In genomic region chr10:87107565-87108297, GRCm38 (mm10) we compare ENCODE assay signal across 15 mouse cellular contexts. TPM values are rescaled to one million over a fixed set of nuclear protein-coding genes. Genes with fewer than 3 reads are reported as not detected.
DNase-seq lines count a peak whose midpoint lies in the region; ATAC-seq and TF ChIP-seq lines count a peak whose summit lies in the region.
"Had no signal": no experiment of that assay in that cellular context is flagged by ENCODE, and none has a peak within 500 bp of the region (broad histone marks: within the 10 kb centered on the region; RNA-seq: fewer than 3 reads in every experiment).

No protein-coding gene starts in this region.

- no peaks in the 10 kb centered on the region for H3K27me3 ChIP-seq in stomach, postnatal 0 days (ENCODE audit: control insufficient read depth, insufficient read depth, low read length)
- H3K27me3 ChIP-seq in intestine, postnatal 0 days (replicated peaks; ENCODE audit: control insufficient read depth, insufficient read depth, low read length), result no peaks in the 10 kb centered on the region
- H3K27me3 ChIP-seq: liver, embryonic 15.5 days; stomach, embryonic 15.5 days had no signal

- no peaks in the 10 kb centered on the region for H3K36me3 ChIP-seq in stomach, postnatal 0 days (ENCODE audit: control insufficient read depth, insufficient read depth, low read length)
- H3K36me3 ChIP-seq in intestine, postnatal 0 days (ENCODE audit: control insufficient read depth, insufficient read depth), result no peaks in the 10 kb centered on the region
- H3K36me3 ChIP-seq: liver, embryonic 15.5 days; stomach, embryonic 15.5 days had no signal

- no peaks in the 10 kb centered on the region for H3K4me1 ChIP-seq in stomach, postnatal 0 days (replicated peaks; ENCODE audit: control insufficient read depth, insufficient read depth)
- no peaks in the 10 kb centered on the region for H3K4me1 ChIP-seq in intestine, postnatal 0 days (replicated peaks; ENCODE audit: control insufficient read depth, insufficient read depth, low read length)
- H3K4me1 ChIP-seq: liver, embryonic 15.5 days; stomach, embryonic 15.5 days had no signal

- no peak for DNase-seq in left cerebral cortex, adult 2 months (ENCODE audit: extremely low spot score in 1 of 2, low spot score in 2 of 2)
- DNase-seq in left cerebral cortex, postnatal 36 days (ENCODE audit: low spot score in 2 of 2), result no peak
- DNase-seq in 3T3-L1 (ENCODE audit: low read depth, low spot score), result peak; percentile 2
- peak; percentile 87 to 92 for DNase-seq in B cell, adult 2 months
- DNase-seq in induced T-regulatory cell, adult 2 months (ENCODE audit: low read depth), result peak; percentile 4
- no peak for DNase-seq in embryo, embryonic 11 days
- DNase-seq in stomach, postnatal 0 days (ENCODE audit: low spot score), result no peak
- DNase-seq: cerebellum, adult 11-12 months had no signal

- H3K9me3 ChIP-seq in stomach, postnatal 0 days (ENCODE audit: control insufficient read depth, low read length), result no peaks in the 10 kb centered on the region
- no peaks in the 10 kb centered on the region for H3K9me3 ChIP-seq in intestine, postnatal 0 days (ENCODE audit: control insufficient read depth)
- H3K9me3 ChIP-seq: liver, embryonic 15.5 days; stomach, embryonic 15.5 days had no signal

- TF ChIP-seq EP300 in stomach, postnatal 0 days (optimal IDR thresholded peaks at IDR 0.05), result no peak

- WGBS in stomach, postnatal 0 days, result 64% methylated on average over 9 of the region's 9 CpGs
- 76% methylated on average over 9 of the region's 9 CpGs for whole genome bisulfite sequencing in intestine, postnatal 0 days

- H3K9ac ChIP-seq in stomach, postnatal 0 days (ENCODE audit: low read length), result no peak overlapping the region
- no peak overlapping the region for H3K9ac ChIP-seq in intestine, postnatal 0 days (ENCODE audit: low read depth, low read length)
- H3K9ac ChIP-seq: liver, embryonic 15.5 days; stomach, embryonic 15.5 days had no signal

- H3K27ac ChIP-seq in left cerebral cortex, adult 2 months, result peak overlapping the region; percentile 4; the same call in 1 of the 2 replicates
- H3K27ac ChIP-seq in stomach, postnatal 0 days (replicated peaks), result no peak overlapping the region
- no peak overlapping the region for H3K27ac ChIP-seq in intestine, postnatal 0 days (ENCODE audit: low read depth, low read length)
- H3K27ac ChIP-seq: heart, adult 2 months; kidney, postnatal 0 days; liver, embryonic 15.5 days; stomach, embryonic 15.5 days had no signal

- H3K4me2 ChIP-seq in stomach, postnatal 0 days (replicated peaks; ENCODE audit: low read depth), result no peak overlapping the region
- no peak overlapping the region for H3K4me2 ChIP-seq in intestine, postnatal 0 days (replicated peaks; ENCODE audit: low read depth)
- H3K4me2 ChIP-seq: liver, embryonic 15.5 days; stomach, embryonic 15.5 days had no signal

- no peak for TF ChIP-seq CTCF in left cerebral cortex, adult 2 months (IDR thresholded peaks at IDR 0.05)
- TF ChIP-seq CTCF in stomach, postnatal 0 days (IDR thresholded peaks at IDR 0.05; ENCODE audit: low read depth), result no peak
- no peak for TF ChIP-seq CTCF in intestine, postnatal 0 days (IDR thresholded peaks at IDR 0.05; ENCODE audit: low read depth)

- intact Hi-C loops in left cerebral cortex, adult 2 months (cut with DNase I), result no loop called here
- intact Hi-C loops in left cerebral cortex, postnatal 36 days (cut with DNase I), result no loop called here

- ATAC-seq in stomach, postnatal 0 days (ENCODE audit: low FRiP score, low TSS enrichment), result no peak
- no peak for ATAC-seq in intestine, postnatal 0 days
- ATAC-seq: midbrain, embryonic 16.5 days had no signal

- H3K4me3 ChIP-seq in left cerebral cortex, adult 2 months, result no peak overlapping the region
- H3K4me3 ChIP-seq in stomach, postnatal 0 days (ENCODE audit: low read depth, low read length), result no peak overlapping the region
- no peak overlapping the region for H3K4me3 ChIP-seq in intestine, postnatal 0 days (ENCODE audit: low read depth, low read length)
- H3K4me3 ChIP-seq: heart, adult 2 months; liver, embryonic 15.5 days; stomach, embryonic 15.5 days had no signal

RNA-seq across cellular contexts. Expression of gene 1700113H08Rik, which starts 49.9 kb away (rescaled TPM):
- not detected for total RNA-seq in left cerebral cortex, adult 2 months (2021)
- not detected for total RNA-seq in left cerebral cortex, postnatal 36 days (2021)
- not detected in 2 replicates for polyA plus RNA-seq in stomach, postnatal 0 days (2015; fragmentation: Nextera tagmentation; extraction: Ambion mirVana)
- polyA plus RNA-seq in intestine, postnatal 0 days (2015; fragmentation: Nextera tagmentation; extraction: Ambion mirVana), result 0.20 and 0.22 TPM in 2 replicates
- total RNA-seq: heart, adult 2 months; MEL had no signal
- polyA plus RNA-seq: kidney, postnatal 0 days; liver, embryonic 15.5 days had no signal

Comparison
In these comparisons a context has a peak if more than half of its experiments do, and no peak if none do; other contexts are left out.
1. DNase-seq: peak in 3T3-L1 (single experiment), B cell, adult 2 months (2 of 2) and induced T-regulatory cell, adult 2 months (single experiment); none in left cerebral cortex, adult 2 months (0 of 2), left cerebral cortex, postnatal 36 days (0 of 2), embryo, embryonic 11 days (single experiment) and stomach, postnatal 0 days (single experiment).